Mouse (Mus musculus) erythroblast, embryonic 14.5 days (primary cell): ENCODE data around the gene Notch1.

Source experiments
- GATA1 ChIP-seq: IDR thresholded peaks from 2 replicates; pipeline ENCODE4 v1.6.1; 2012; ENCODE audit warnings: low read length, inconsistent platforms, mixed read lengths
- TAL1 ChIP-seq: IDR thresholded peaks from 3 replicates; pipeline ENCODE4 v1.6.1; 2012; ENCODE audit warnings: low read length, inconsistent platforms, mixed read lengths

- TF ChIP-seq TAL1 (no peak), GATA1 (no peak)
These were observed 20.0 kb downstream of the Notch1 start for GRCm38 (mm10) chr2:26496451-26496850.
